Mouse (Mus musculus): ENCODE measurements around the gene Tas2r138. TPM values are rescaled to one million over a fixed set of nuclear protein-coding genes. Genes with fewer than 3 reads are reported as not detected.

Tas2r138 gene
- polyA plus RNA-seq, 1 experiment from 2014 or later: not detected

DNA sequence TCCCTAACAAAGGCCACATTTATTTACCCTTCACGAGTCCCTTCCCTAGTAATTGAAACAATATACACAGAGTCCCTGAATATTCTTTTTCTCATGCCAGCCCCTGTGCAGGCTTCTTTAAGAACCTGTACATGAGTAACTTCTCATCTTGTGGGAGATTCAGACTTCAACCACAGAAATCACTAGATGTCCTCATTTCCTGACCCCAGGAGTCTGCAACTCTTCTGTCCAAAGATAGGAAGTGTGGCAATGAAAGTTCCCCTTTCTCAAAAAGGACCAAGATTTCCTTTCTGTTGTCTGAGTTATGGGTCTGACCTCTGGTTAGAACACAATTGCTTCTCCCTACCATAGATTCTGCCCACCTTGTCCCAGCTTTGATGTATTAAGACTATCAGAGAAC is 36.8 kb downstream of the Tas2r138 start:
- Histone ChIP-seq H3K27ac (ENCODE audit: low read depth, low read length) (no peak overlapping the region), H3K36me3 (ENCODE audit: control insufficient read depth, insufficient read depth, low read length) (no peaks in the 10 kb centered on the region), H3K9me3 (ENCODE audit: control insufficient read depth, low read length) (no peaks in the 10 kb centered on the region), H3K27me3 (ENCODE audit: control insufficient read depth, insufficient read depth, low read length) (no peaks in the 10 kb centered on the region), H3K9ac (ENCODE audit: low read depth, low read length) (no peak overlapping the region), H3K4me2 (replicated peaks; ENCODE audit: low read depth, low read length) (no peak overlapping the region), H3K4me3 (ENCODE audit: low read length) (no peak overlapping the region), H3K4me1 (ENCODE audit: control insufficient read depth, insufficient read depth, low read length) (no peaks in the 10 kb centered on the region)
- ATAC-seq (ENCODE audit: low FRiP score, low TSS enrichment): no peak
- 88% methylated on average over 1 of the region's 1 CpGs for WGBS

GRCm38 (mm10) chr6:40573618-40574017 is 39.5 kb downstream of the Tas2r138 start:
- 84% methylated on average over 3 of the region's 3 CpGs for WGBS
- H3K4me3 ChIP-seq (ENCODE audit: low read length): no peak overlapping the region
- no peaks in the 10 kb centered on the region for H3K27me3 ChIP-seq (ENCODE audit: control insufficient read depth, insufficient read depth, low read length)
- no peak overlapping the region for H3K9ac ChIP-seq (ENCODE audit: low read depth, low read length)
- no peaks in the 10 kb centered on the region for H3K9me3 ChIP-seq (ENCODE audit: control insufficient read depth, low read length)
- H3K4me1 ChIP-seq (ENCODE audit: control insufficient read depth, insufficient read depth, low read length): no peaks in the 10 kb centered on the region
- H3K36me3 ChIP-seq (ENCODE audit: control insufficient read depth, insufficient read depth, low read length): no peaks in the 10 kb centered on the region
- no peak overlapping the region for H3K4me2 ChIP-seq (replicated peaks; ENCODE audit: low read depth, low read length)
- no peak for ATAC-seq (ENCODE audit: low FRiP score, low TSS enrichment)
- no peak overlapping the region for H3K27ac ChIP-seq (ENCODE audit: low read depth, low read length)

- no peak within 1 kb of the TSS for H3K4me2 ChIP-seq (replicated peaks; ENCODE audit: low read depth, low read length)
- no peak within 1 kb of the TSS for H3K9ac ChIP-seq (ENCODE audit: low read depth, low read length)
- no peak for ATAC-seq (ENCODE audit: low FRiP score, low TSS enrichment)
- no peaks in the 10 kb centered on the region for H3K27me3 ChIP-seq (ENCODE audit: control insufficient read depth, insufficient read depth, low read length)
- H3K27ac ChIP-seq (ENCODE audit: low read depth, low read length): no peak within 1 kb of the TSS
- WGBS: 91% methylated on average over 3 of the region's 3 CpGs
- H3K36me3 ChIP-seq (ENCODE audit: control insufficient read depth, insufficient read depth, low read length): no peaks in the 10 kb centered on the region
- no peaks in the 10 kb centered on the region for H3K9me3 ChIP-seq (ENCODE audit: control insufficient read depth, low read length)
- H3K4me1 ChIP-seq (ENCODE audit: control insufficient read depth, insufficient read depth, low read length): no peaks in the 10 kb centered on the region
- no peak within 1 kb of the TSS for H3K4me3 ChIP-seq (ENCODE audit: low read length)
Observed at GRCm38 (mm10) chr6:40569187-40569586, 43.9 kb downstream of the Tas2r138 start, which contains the start of gene Olfr460. TSS of gene Olfr460 (plus strand) at chr6:40569487.

Other genes with a start within 250 kb of the Tas2r138 start
- gene E330009J07Rik, start 177.2 kb downstream of the Tas2r138 start, polyA plus RNA-seq (2014; fragmentation: Nextera tagmentation; extraction: Ambion mirVana): 14.0 and 17.7 TPM in 2 replicates
- gene Wee2, start 174.2 kb downstream of the Tas2r138 start, polyA plus RNA-seq (2014; fragmentation: Nextera tagmentation; extraction: Ambion mirVana): 0.09 TPM in 1 of 2 replicates, not detected in the other
- 177 and 241 TPM in 2 replicates for gene Ssbp1, start 142.0 kb downstream of the Tas2r138 start, polyA plus RNA-seq (2014; fragmentation: Nextera tagmentation; extraction: Ambion mirVana)
- gene Tas2r137, start 122.1 kb downstream of the Tas2r138 start, polyA plus RNA-seq (2014; fragmentation: Nextera tagmentation; extraction: Ambion mirVana): not detected in 2 replicates
- not detected in 2 replicates for gene Tas2r108, start 119.8 kb downstream of the Tas2r138 start, polyA plus RNA-seq (2014; fragmentation: Nextera tagmentation; extraction: Ambion mirVana)
- gene Prss37, start 93.8 kb downstream of the Tas2r138 start, polyA plus RNA-seq (2014; fragmentation: Nextera tagmentation; extraction: Ambion mirVana): not detected in 2 replicates
- gene Olfr461, start 58.3 kb downstream of the Tas2r138 start, polyA plus RNA-seq (2014; fragmentation: Nextera tagmentation; extraction: Ambion mirVana): 0.07 TPM in 1 of 2 replicates, not detected in the other
- gene Olfr460, start 43.8 kb downstream of the Tas2r138 start, polyA plus RNA-seq (2014; fragmentation: Nextera tagmentation; extraction: Ambion mirVana): not detected in 2 replicates
- 0.34 and 0.43 TPM in 2 replicates for gene Clec5a, start 27.5 kb downstream of the Tas2r138 start, polyA plus RNA-seq (2014; fragmentation: Nextera tagmentation; extraction: Ambion mirVana)
- gene Mgam, start 15.5 kb upstream of the Tas2r138 start, polyA plus RNA-seq (2014; fragmentation: Nextera tagmentation; extraction: Ambion mirVana): 0.40 and 1.4 TPM in 2 replicates